Mouse (Mus musculus) embryonic facial prominence, embryonic 11.5 days (tissue): ENCODE measurements around the gene Upb1. TPM values are rescaled to one million over a fixed set of nuclear protein-coding genes. Genes with fewer than 3 reads are reported as not detected.
A peak's percentile ranks its signal among the peaks of the same experiment; 100 is the strongest.
"Not testable (repeated sequence)": the region's sequence is repeated elsewhere in the genome, so short reads cannot be mapped to it uniquely, and the experiment has no call there.

Source experiments
- ATAC-seq: fragments of 200-750 bp; cut with Nextera tagmentation; replicated peaks from 2 replicates; pipeline ENCODE4 v1.8.0; 2017; ENCODE audit warnings: low read depth; ENCODE audit not compliant: insufficient number of reproducible peaks, low FRiP score, low TSS enrichment
- DNase-seq: peaks from one replicate; pipeline ENCODE4 v3.0.0-alpha.2; 2015; ENCODE audit warnings: low spot score
- H3K27ac ChIP-seq: fragments of 300-500 bp; sonication (generic); replicated peaks from 2 replicates; pipeline ENCODE4 v1.5.1; 2014; ENCODE audit warnings: mild to moderate bottlenecking, low read depth, low read length, control low read depth
- H3K27me3 ChIP-seq: fragments of 300-500 bp; sonication (generic); 2 replicates; pipeline ENCODE4 v1.6.1; 2014; ENCODE audit warnings: mild to moderate bottlenecking, low read length, moderate library complexity, mixed read lengths; ENCODE audit not compliant: control insufficient read depth, insufficient read depth
- H3K36me3 ChIP-seq: fragments of 300-500 bp; sonication (generic); replicated peaks from 2 replicates; pipeline ENCODE4 v1.6.1; 2014; ENCODE audit warnings: low read depth, mild to moderate bottlenecking, low read length, moderate library complexity, mixed read lengths; ENCODE audit not compliant: control insufficient read depth, insufficient read depth
- H3K4me1 ChIP-seq: fragments of 300-500 bp; sonication (generic); 2 replicates; pipeline ENCODE4 v1.6.1; 2014; ENCODE audit warnings: low read length, mixed read lengths; ENCODE audit not compliant: control insufficient read depth, insufficient read depth
- H3K4me2 ChIP-seq: fragments of 300-500 bp; sonication (generic); 2 replicates; pipeline ENCODE4 v1.6.1; 2014; ENCODE audit warnings: low read depth, mild to moderate bottlenecking, control low read depth, low read length, moderate library complexity
- H3K4me3 ChIP-seq: fragments of 300-500 bp; sonication (generic); 2 replicates; pipeline ENCODE4 v1.5.1; 2014; ENCODE audit warnings: low read depth, low read length, control low read depth
- H3K9ac ChIP-seq: fragments of 300-500 bp; sonication (generic); replicated peaks from 2 replicates; pipeline ENCODE4 v1.6.1; 2014; ENCODE audit warnings: mild to moderate bottlenecking, control low read depth, low read length
- H3K9me3 ChIP-seq: fragments of 300-500 bp; sonication (generic); replicated peaks from 2 replicates; pipeline ENCODE4 v1.6.1; 2016; ENCODE audit warnings: mild to moderate bottlenecking, low read length, inconsistent platforms, mixed read lengths; ENCODE audit not compliant: control insufficient read depth
- WGBS: fragments of 180-500 bp; shearing (Covaris S2); extraction: QIAGEN DNeasy Blood & Tissue Kit; methylation state at CpG from one replicate; pipeline ENCODE4 v1.1.7; 2014; 5-methylcytosine and 5-hydroxymethylcytosine counted together
- polyA plus RNA-seq: library from polyadenylated mRNA; unstranded; fragments of >200 nt; fragmentation: Nextera tagmentation; extraction: Ambion mirVana; gene quantifications from 2 replicates; pipeline ENCODE4 v1.2.1, GENCODE M21; 2014

Gene Upb1
- polyA plus RNA-seq, 1 experiment from 2014 or later: 0.07 TPM

DNA sequence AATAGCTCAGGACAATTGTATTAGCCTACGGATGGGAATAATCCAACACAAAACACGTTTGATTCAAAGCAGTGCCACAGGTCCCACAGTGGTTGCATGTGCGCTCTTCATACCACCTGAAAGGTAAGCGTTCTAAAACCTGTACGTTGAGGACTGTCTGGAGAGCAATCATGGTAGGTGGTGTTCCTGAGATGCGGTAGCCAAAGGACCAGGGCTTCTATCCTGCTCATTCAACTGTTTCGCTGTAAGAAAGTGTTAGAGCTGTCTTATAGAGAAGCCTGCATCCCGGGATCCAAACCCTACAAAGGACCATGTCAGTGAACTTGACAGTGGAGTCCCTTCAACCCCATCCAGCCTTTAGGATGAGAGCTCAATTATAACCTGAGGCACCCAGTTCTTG lies 49.4 kb downstream of the Upb1 start:
- Histone ChIP-seq H3K4me3 (no peak overlapping the region), H3K4me1 (no peaks in the 10 kb centered on the region), H3K27ac (no peak overlapping the region), H3K9me3 (no peaks in the 10 kb centered on the region), H3K4me2 (no peak overlapping the region), H3K9ac (no peak overlapping the region), H3K36me3 (no peaks in the 10 kb centered on the region), H3K27me3 (no peaks in the 10 kb centered on the region)
- ATAC-seq (no peak), DNase-seq (no peak)
- 85% methylated on average over 8 of the region's 8 CpGs for WGBS

DNA sequence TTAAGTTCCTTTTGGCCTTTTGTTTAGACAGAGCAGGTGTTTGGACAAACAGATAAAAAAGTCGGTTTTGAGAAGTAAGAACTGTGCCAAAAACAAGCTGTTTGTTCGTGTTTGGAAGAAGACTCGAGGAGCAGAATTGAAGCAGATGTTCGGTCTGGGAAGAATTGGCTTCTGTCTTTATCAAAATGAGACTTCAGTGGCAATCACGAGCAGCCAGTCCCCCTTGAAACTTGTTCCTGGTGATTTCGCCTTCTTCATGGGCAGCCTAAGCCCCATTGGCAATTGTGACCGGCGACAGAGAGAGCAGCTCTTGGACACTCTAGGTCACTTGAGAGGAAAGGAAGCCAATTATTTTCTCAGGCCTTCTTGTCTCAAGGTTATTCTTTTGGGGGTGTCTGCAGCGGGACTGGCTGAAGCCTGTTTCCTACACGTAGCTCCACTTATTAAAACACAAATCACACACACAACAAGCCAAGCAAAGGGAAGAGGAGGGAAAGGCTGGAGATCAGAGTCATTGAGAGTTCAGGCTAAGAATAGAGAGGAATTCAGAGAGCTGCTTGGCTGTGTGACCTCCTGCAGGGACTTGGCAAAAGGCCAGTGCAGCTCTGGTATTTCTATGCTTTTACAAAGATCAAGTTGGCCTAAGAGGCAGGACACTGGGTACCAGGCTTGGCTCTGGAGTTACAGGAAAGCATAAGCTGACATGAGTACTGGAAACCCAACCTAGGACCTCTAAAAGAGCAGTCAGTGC lies 50.3 kb downstream of the Upb1 start:
- Histone ChIP-seq H3K9ac (no peak overlapping the region), H3K4me3 (no peak overlapping the region), H3K9me3 (no peaks in the 10 kb centered on the region), H3K4me1 (no peaks in the 10 kb centered on the region), H3K36me3 (no peaks in the 10 kb centered on the region), H3K27me3 (no peaks in the 10 kb centered on the region), H3K27ac (no peak overlapping the region), H3K4me2 (no peak overlapping the region)
- WGBS: 55% methylated on average over 10 of the region's 10 CpGs
- DNase-seq: peak; percentile 42
- ATAC-seq: 0 out of 2 replicates have a peak, but pooled peaks have one; percentile 44

GRCm38 (mm10) chr10:75456061-75456831 lies 55.3 kb downstream of the Upb1 start:
- not testable (repeated sequence) for H3K4me1 ChIP-seq, H3K9me3 ChIP-seq, H3K4me2 ChIP-seq, H3K27ac ChIP-seq, DNase-seq, H3K27me3 ChIP-seq, H3K4me3 ChIP-seq, ATAC-seq, H3K36me3 ChIP-seq, H3K9ac ChIP-seq
- WGBS: 82% methylated on average over 11 of the region's 18 CpGs

DNA sequence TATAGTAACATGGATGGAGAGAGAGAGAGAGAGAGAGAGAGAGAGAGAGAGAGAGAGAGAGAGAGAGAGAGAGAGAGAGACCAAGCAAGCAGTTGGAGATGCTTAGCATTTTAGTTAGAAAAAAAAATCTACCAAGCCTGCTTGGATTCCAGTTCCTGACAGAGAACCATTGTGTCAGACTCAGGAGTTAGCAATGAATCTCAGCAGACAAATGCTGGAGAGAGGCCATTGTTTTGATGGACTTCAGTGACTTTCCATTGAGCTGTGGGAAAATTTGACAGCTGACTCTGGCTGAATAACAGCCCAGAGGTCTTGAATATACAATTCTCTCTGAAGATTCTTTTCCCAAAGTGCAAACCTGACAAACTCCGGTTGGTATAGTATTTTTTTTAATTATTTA lies 56.9 kb downstream of the Upb1 start:
- Histone ChIP-seq H3K4me1 (no peaks in the 10 kb centered on the region), H3K27me3 (no peaks in the 10 kb centered on the region), H3K9me3 (no peaks in the 10 kb centered on the region), H3K9ac (no peak overlapping the region), H3K4me3 (no peak overlapping the region), H3K4me2 (no peak overlapping the region), H3K36me3 (no peaks in the 10 kb centered on the region), H3K27ac (no peak overlapping the region)
- WGBS: 94% methylated on average over 1 of the region's 1 CpGs
- DNase-seq (no peak), ATAC-seq (no peak)

DNA sequence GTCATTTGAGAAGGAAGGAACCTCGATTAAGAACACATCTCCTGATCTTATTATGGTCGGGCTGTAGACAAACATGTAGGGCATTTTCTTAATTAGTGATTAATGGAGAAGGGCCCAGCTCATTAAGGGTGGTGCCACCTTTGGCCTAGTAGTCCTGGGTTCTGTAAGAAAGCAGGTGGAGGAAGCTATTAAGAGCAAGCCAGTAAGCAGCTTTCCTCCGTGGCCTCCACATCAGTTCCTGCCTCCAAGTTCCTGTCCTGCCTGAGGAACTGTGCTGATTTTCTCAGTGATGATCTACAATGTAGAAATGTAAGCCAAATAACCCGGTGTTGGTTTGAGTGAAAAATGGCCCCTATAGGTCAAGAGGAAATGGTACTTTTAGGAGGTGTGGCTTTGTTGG lies 57.4 kb downstream of the Upb1 start:
- no peaks in the 10 kb centered on the region for H3K27me3 ChIP-seq
- H3K4me3 ChIP-seq: no peak overlapping the region
- ATAC-seq: no peak
- no peaks in the 10 kb centered on the region for H3K36me3 ChIP-seq
- no peak overlapping the region for H3K9ac ChIP-seq
- H3K4me2 ChIP-seq: no peak overlapping the region
- no peaks in the 10 kb centered on the region for H3K9me3 ChIP-seq
- 84% methylated on average over 4 of the region's 4 CpGs for WGBS
- no peak for DNase-seq
- no peak overlapping the region for H3K27ac ChIP-seq
- no peaks in the 10 kb centered on the region for H3K4me1 ChIP-seq

DNA sequence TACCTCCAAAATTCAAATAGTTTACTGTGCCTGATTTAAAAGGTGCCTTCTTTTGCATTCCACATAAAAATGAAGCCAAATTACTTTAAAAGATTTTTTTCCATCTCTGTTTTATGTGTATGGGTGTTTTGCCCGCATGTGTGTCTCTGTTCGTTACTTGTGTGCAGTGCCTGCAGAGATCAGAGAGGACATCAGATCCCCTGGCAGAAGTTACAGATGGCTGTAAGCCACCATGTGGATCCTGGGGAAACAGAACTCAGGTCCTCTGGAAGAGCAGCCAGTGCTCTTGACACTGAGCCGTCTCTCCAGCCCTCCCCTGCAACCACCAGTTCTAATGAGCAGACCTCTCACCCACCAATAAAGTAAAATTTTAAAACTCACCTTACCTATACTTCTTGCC lies 61.8 kb downstream of the Upb1 start:
- Histone ChIP-seq H3K27me3 (no peaks in the 10 kb centered on the region), H3K9ac (no peak overlapping the region), H3K36me3 (no peaks in the 10 kb centered on the region), H3K27ac (no peak overlapping the region), H3K4me1 (no peaks in the 10 kb centered on the region), H3K4me3 (no peak overlapping the region), H3K9me3 (no peaks in the 10 kb centered on the region), H3K4me2 (no peak overlapping the region)
- no peak for ATAC-seq
- no peak for DNase-seq
- 87% methylated on average over 3 of the region's 3 CpGs for WGBS

- Histone ChIP-seq H3K4me3 (no peak overlapping the region), H3K36me3 (no peaks in the 10 kb centered on the region), H3K4me1 (no peaks in the 10 kb centered on the region), H3K4me2 (no peak overlapping the region), H3K9ac (no peak overlapping the region), H3K27me3 (no peaks in the 10 kb centered on the region), H3K9me3 (no peaks in the 10 kb centered on the region), H3K27ac (no peak overlapping the region)
- ATAC-seq (0 out of 2 replicates have a peak, but pooled peaks have one; percentile 29), DNase-seq (peak; percentile 43)
- WGBS: 53% methylated on average over 6 of the region's 6 CpGs
Measured at GRCm38 (mm10) chr10:75465781-75466550, 65.1 kb downstream of the Upb1 start.
